Mouse (Mus musculus) hematopoietic stem cell, adult 5-6 weeks (primary cell): ENCODE measurements around the gene Med29. TPM values are rescaled to one million over a fixed set of nuclear protein-coding genes. Genes with fewer than 3 reads are reported as not detected.
"Not testable (repeated sequence)": the region's sequence is repeated elsewhere in the genome, so short reads cannot be mapped to it uniquely, and the experiment has no call there.

Experiments used
- ATAC-seq, 2 experiments: fragments of 125-278 bp in 1 of 2; replicated peaks in 1 of 2; 2 replicates each; pipeline ENCODE4 v1.8.0; 2016 to 2017; ENCODE audit warnings: inconsistent platforms in 2 of 2, mild to moderate bottlenecking in 2 of 2, moderate number of reproducible peaks in 2 of 2, low read depth in 1 of 2, moderate TSS enrichment in 1 of 2; ENCODE audit not compliant: low FRiP score in 2 of 2, poor library complexity in 2 of 2, severe bottlenecking in 2 of 2, insufficient read depth in 1 of 2, low TSS enrichment in 1 of 2
- total RNA-seq: library from RNA; stranded (forward); fragments of 172-1452, 232-1000 nt; gene quantifications from 2 replicates; pipeline ENCODE4 v1.2.3, GENCODE M21; 2017

The Med29 gene
- total RNA-seq, 1 experiment from 2014 or later: 32.4 TPM

DNA sequence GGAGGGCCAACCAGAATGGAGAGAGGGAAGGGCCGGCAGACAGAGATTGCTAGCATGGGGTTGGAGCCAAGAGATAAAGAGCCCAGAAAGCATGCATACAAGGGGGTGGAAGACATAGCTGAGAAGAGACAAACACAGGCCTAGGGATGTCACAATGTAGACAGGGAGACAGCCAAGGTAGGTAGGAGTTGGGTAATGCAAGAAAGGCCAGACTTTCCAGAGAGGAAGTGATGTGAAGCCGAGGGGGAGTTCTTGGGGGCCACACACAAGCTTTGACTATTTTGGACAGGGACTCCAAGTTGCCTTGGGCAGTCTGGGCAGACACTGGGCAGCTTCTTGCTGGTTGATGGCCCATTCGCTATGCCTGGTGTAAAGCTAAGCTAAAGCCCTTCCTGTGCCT is 9.4 kb upstream of the Med29 start:
- no peak for ATAC-seq

- ATAC-seq: peak in 1 of 2 experiments; percentile 21; a peak in 1 of 4 replicates
These were observed 8.5 kb upstream of the Med29 start for GRCm38 (mm10) chr7:28401030-28401429.

DNA sequence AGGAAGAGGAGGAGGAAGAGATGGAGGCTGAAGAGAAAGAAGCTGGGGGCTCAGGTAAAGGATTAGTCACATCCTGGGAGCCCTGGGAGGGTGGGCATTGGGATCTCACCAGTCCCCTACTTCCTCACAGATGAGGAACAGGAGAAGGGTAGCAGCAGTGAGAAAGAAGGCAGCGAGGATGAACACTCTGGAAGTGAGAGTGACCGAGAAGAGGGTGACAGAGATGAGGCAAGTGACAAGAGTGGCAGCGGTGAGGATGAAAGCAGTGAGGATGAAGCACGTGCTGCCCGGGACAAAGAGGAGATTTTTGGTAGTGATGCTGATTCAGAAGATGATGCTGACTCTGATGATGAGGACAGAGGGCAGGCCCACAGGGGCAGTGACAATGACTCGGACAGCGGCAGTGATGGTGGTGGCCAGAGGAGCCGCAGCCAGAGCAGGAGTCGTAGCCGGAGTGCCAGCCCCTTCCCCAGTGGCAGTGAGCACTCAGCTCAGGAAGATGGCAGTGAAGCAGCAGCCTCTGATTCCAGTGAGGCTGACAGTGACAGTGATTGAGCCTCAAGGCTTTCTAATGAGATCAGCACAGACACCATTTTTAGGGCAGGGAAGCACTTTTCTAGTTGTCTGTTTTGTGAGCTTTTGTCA is 6.3 kb upstream of the Med29 start:
- ATAC-seq: no peak

- ATAC-seq: no peak
These were observed 5.5 kb upstream of the Med29 start for GRCm38 (mm10) chr7:28398000-28398399.

DNA sequence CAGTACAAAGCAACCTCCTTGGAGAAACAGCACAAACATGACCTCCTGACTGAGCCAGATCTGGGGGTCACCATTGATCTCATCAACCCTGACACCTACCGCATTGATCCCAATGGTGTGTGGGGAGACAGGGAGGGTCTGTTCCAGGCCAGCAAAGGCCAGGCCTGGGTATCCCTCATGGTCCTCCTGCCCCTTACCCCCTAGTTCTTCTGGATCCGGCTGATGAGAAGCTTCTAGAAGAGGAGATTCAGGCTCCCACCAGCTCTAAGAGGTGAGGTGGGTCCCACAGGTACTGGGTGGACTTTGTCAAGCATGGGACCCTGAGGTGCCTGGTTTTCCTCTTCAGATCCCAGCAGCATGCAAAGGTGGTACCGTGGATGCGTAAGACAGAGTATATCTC is 2.9 kb upstream of the Med29 start:
- no peak for ATAC-seq

DNA sequence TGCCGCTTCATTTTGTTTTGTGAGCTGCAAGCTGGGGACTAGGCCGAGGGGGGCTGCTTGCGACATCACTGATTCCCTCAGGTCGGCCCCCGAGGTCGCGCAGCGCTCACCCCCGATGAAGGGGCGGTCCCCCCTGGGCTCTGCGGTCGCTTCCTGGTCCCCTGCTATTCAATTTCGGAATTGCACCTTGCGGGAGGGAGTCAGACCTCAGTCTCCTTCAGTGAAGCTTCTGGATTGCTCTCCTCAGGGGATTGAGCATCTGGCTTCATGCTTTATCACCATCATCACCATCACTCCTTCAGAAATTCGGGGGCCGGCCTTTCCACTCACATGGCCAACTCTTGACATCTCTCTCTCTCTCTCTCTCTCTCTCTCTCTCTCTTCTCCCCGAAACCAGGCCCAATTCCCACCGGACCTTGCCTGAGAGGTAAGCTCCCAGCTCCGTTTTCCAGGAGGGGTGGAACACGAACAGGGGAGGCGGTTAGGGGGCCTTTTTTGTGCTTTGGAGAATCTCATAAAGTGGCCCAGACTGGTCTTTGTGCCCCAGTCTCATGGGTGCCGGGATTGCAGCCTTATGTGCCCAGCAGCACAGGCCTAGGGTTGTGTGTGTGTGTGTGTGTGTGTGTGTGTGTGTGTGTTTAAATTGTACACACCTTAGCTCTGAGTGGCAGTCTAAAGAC is 904 bp upstream of the Med29 start:
- ATAC-seq: peak; percentile 3 to 15; a peak in 1 of 4 replicates

DNA sequence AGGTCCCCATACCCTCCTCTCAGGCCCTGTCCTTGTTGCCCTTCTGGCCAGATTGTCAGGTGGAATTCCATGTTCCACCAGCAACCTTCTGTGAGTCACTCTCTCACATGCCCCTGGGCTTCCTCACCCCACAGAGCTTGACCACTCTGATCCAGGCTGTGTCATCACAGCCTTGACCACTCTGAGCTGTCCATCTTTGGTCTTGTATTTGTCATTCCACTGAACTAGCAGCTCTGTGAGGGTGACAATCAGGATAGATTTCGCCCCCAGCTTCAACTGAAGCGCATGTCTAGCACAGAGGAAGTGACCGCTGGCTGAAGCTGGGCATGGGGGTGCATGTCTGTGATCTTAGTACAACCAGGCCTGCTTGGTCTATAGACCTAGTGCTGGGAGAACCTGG is 2.2 kb downstream of the Med29 start:
- no peak for ATAC-seq

GRCm38 (mm10) chr7:28387384-28387783 is 5.1 kb downstream of the Med29 start:
- ATAC-seq: not testable (repeated sequence)

DNA sequence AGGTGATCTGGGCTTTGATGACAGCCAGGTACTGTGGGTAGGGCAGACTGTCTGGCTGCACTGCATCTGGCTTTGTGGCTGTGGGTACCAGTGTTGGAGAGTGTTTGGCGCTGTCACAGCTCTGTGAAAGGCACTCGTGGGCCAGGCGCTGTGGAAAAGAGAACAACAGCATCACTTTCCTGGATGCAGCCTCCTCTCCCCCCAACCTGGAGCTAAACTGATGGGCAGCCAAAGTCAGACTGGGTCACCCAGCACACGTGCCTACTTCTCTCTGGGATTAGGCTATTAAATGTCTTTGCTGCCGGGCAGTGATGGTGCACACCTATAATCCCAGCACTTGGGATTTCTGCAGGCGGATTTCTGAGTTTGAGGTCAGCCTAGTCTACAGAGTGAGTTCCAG is 5.6 kb downstream of the Med29 start:
- not testable (repeated sequence) for ATAC-seq

DNA sequence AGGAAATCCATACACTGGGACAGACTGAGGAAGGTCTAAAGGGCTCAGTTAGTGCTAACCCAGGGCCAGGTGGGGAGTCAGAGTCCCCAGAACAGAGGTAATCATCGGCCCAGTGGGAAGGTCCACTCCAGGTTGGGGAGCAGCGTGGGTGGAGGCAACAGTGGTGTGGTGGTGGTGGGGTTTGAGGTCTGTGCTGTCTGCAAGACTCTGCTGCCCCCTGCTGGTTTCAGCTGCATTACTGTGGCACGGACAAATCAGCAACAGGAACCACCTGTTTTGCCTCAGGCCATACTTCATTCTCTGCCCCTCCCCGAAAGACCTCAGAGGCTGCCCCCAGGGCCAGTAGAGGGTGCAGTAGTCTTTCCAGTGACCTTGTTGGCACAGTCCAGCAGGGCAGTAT is 6.0 kb downstream of the Med29 start:
- ATAC-seq: peak; percentile 57 to 63

- ATAC-seq: peak; percentile 12 to 30; a peak in 3 of 4 replicates
These were observed 6.5 kb downstream of the Med29 start for GRCm38 (mm10) chr7:28386007-28386406.

DNA sequence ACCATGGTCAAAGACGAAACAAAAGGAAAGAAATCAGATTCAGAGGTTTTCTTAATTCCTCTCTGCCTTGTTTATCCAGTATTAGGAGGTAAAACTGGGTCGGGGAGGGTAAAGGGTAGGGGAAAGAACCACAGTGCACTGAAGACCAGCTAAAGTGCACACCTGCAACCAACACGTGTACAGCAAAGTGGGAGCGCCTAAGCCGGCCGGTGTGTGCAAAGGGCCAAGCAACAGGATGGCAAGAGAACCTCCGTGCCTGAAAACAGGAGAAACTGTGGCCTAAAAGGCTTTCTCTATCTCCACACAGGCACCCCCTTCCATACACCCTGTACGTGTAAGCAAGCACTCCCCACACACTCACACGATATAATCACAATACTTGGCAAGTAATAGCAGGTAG is 7.3 kb downstream of the Med29 start:
- no peak for ATAC-seq

GRCm38 (mm10) chr7:28384162-28384561 is 8.3 kb downstream of the Med29 start:
- no peak for ATAC-seq

DNA sequence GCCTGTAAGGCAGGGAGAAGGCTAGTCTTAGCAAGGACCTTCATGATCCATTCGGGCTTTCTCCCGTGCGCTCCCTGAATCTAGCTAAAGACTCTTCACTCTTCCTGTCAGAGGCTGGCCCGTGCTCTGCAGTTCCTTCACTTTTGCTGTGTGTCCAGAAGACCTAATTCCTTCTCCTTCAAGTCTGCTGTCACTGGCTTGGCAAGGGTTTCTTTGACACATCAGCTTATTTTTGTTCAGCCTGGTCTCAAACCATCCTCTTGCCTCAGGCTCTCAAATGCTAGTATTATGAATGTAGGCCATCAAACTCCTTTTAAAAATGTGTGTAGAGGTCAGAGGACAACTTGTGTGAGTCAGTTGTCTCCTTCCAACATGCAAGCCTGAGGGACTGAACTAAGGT is 8.9 kb downstream of the Med29 start:
- ATAC-seq: no peak

DNA sequence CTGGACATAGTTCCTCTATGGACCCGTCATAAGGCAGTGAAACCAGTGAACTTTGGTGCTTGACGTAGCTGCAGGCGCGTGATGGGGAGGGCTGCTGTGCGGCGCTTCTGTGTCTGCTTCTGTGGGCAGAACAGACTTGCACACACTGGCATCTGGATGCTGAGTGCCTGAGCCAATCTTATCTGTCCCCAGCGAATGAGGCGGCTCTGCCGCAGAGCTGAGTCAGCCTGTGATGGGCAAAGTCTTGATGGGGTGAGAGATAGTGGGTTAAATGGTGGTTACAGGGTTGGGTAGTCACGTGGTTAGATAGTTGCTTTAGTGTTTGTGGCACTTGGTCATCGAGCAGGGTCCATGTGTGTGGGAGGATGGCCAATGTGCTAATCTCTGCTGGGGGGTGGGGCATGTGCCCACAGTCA is 9.5 kb downstream of the Med29 start:
- ATAC-seq: peak; percentile 18 to 19

DNA sequence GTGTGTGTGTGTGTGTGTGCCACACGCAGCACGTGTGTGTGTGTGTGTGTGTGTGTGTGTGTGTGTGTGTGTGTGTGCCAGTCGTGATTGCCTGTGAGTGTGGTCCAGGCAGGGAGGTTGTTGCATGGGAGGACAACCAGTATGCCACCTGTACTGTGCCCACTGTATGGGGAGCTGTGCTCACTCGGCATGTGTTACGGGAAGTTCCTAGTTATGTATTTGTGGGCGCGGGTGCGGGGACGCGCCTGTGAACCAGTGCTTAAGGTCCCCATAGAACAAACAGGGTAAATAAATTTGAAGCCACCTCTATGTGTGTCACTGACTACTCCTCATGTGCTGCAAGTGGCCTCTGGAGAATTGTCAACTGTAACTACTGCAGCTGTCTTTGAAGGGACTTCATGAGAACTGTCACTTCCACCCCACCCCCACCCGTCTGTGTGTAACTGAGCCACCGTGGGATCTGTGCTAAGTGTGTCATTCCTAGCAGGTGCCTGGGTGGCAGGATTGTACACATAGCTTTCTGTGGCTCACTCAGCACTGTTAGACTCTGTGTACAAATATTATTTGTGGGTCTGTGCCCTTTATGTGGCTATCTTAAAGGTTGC is 10.1 kb downstream of the Med29 start:
- no peak for ATAC-seq

- peak; percentile 1 to 3; a peak in 3 of 4 replicates for ATAC-seq
These were observed 10.6 kb downstream of the Med29 start for GRCm38 (mm10) chr7:28381938-28382337.

DNA sequence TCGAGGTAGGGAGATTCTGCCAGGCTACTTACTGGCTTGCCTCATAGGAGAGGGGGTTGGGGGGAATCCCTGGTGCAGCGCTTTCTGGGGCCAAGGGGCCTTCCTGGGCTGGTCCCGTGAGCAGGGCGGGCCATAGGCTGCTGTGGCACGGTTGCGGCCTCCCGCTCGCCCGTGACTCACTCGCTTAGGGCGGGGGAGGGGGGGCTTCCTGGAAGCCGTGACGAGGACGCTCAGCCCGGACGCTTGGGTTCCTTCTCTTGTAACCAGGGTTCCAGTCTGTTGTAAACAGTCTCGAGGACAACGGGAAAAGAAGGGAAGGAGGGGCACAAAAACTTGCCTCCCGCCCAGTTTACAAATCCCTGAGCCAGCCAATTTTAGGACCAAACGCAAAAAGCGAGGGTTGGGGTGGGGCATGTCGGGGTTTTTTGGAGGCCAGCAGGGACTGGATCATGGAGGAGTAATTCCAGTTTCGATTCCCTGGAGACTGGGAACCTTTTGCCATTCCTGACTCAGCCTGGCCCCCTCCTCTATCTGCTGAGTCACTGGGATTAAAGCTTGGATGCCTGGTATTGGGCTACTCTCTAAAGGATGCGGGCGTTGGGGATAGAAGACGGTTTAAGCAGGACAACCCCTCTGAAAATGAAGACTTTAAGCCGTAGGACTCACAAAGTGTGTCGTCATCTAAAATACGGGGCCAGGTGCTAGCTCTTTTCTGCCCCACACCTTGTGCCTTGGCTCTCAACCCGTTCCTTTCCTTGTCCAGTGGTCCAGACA is 11.3 kb downstream of the Med29 start:
- ATAC-seq: peak; percentile 20 to 30
